Mouse (Mus musculus): ENCODE results near the gene Arhgap15. TPM values are rescaled to one million over a fixed set of nuclear protein-coding genes. Genes with fewer than 3 reads are reported as not detected.

Arhgap15 gene
- polyA plus RNA-seq, 1 experiment from 2014 or later = 1.9 TPM

DNA sequence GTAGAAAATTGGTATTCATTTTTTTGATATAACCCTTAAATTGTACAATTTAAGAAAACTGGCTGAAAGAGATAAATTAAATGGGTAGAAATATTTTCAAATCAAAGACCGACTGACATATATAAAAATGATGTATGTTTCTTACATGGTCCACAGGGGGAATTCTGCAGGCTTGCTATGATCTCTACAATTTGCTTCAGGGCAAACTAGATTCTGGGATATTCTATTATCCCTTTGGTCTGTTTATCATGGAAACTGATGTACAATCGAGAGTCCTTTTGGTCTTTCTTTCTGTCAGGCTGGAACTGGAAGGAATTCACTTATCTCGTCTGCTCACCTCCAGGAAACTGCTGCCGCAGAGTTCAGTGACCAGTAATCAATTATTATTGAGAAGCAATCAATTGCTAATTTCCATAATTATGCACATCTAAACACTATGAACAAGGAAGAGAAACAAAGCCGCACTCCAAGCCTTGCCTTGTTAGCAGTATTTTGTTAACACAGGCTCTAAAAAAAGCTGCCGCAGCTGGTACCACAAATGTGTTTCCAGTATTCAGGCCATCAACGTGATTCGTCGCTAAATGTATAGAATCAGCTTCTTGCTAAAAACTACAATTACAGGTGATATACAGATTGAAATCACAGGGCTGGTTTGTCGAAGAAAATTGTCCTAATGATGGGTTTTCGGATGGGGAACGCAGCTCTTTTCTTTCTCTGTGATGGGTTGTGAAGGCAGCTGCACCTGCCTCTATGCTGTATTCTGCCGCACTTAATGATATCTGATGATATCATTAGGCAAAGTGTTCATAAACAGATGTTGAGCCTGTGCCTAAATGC lies 229.8 kb downstream of the Arhgap15 start:
- Histone ChIP-seq H3K4me1 (ENCODE audit: control insufficient read depth, insufficient read depth, low read length) (no peaks in the 10 kb centered on the region), H3K27me3 (ENCODE audit: control insufficient read depth, insufficient read depth, low read length) (no peaks in the 10 kb centered on the region), H3K4me3 (replicated peaks; ENCODE audit: low read depth, low read length) (no peak overlapping the region), H3K4me2 (ENCODE audit: low read length) (no peak overlapping the region), H3K27ac (replicated peaks; ENCODE audit: low read depth, low read length) (no peak overlapping the region), H3K9me3 (ENCODE audit: control insufficient read depth, low read length) (no peaks in the 10 kb centered on the region), H3K36me3 (ENCODE audit: control insufficient read depth, insufficient read depth, low read length) (no peaks in the 10 kb centered on the region), H3K9ac (replicated peaks; ENCODE audit: low read length) (no peak overlapping the region)
- no peak for ATAC-seq (ENCODE audit: low FRiP score, low TSS enrichment)
- peak; percentile 49 for DNase-seq
- WGBS = 76% methylated on average over 13 of the region's 13 CpGs

DNA sequence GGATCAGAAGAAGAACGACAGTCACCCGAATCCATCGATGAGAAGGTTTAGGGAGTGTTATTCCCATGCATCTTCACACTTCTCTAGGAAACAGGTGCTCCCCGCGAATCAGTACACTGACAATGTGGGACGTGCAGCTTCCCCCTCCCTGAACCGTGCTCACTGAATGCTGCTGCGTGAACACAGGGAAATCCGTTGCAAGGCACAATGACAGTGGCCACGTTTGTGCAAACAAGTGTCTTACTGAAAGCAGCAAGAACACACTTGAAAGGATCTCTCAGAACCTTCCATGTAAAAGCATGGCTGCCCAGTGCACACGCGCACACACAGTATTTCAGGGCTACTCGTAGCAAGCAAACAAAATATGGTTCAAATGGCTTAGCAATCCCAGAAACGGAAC lies 237.4 kb downstream of the Arhgap15 start:
- no peak for DNase-seq
- no peak overlapping the region for H3K27ac ChIP-seq (replicated peaks; ENCODE audit: low read depth, low read length)
- peaks cover 5% of the 10 kb centered on the region; the same call in 1 of the 2 replicates for H3K4me1 ChIP-seq (ENCODE audit: control insufficient read depth, insufficient read depth, low read length)
- no peak overlapping the region for H3K9ac ChIP-seq (replicated peaks; ENCODE audit: low read length)
- no peak overlapping the region for H3K4me3 ChIP-seq (replicated peaks; ENCODE audit: low read depth, low read length)
- no peak overlapping the region for H3K4me2 ChIP-seq (ENCODE audit: low read length)
- no peak for ATAC-seq (ENCODE audit: low FRiP score, low TSS enrichment)
- no peaks in the 10 kb centered on the region for H3K9me3 ChIP-seq (ENCODE audit: control insufficient read depth, low read length)
- 81% methylated on average over 14 of the region's 14 CpGs for WGBS
- no peaks in the 10 kb centered on the region for H3K36me3 ChIP-seq (ENCODE audit: control insufficient read depth, insufficient read depth, low read length)
- H3K27me3 ChIP-seq (ENCODE audit: control insufficient read depth, insufficient read depth, low read length) = no peaks in the 10 kb centered on the region

DNA sequence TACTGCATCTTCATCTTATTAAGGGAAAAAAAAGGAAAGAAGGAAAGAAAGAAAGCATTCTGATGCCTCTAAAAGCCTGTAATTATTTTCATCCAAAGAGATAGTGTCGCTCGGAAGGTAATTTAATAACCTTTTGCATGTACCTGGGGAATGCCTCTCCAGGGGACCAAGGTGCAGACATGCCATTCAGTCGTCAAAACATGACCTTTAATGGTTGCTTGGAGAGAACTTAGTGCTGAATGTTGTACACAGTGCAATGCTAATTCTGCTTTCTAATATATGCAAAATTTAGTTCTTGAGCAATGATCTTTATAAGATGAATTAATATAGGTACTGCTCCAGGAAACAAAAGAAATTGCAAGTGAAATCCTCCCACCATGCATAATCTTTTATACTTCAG lies 239.3 kb downstream of the Arhgap15 start:
- H3K4me3 ChIP-seq (replicated peaks; ENCODE audit: low read depth, low read length) = no peak overlapping the region
- H3K4me2 ChIP-seq (ENCODE audit: low read length) = no peak overlapping the region
- H3K9ac ChIP-seq (replicated peaks; ENCODE audit: low read length) = no peak overlapping the region
- peaks cover 5% of the 10 kb centered on the region; the same call in 1 of the 2 replicates for H3K4me1 ChIP-seq (ENCODE audit: control insufficient read depth, insufficient read depth, low read length)
- DNase-seq (no peak), ATAC-seq (ENCODE audit: low FRiP score, low TSS enrichment) (no peak)
- H3K36me3 ChIP-seq (ENCODE audit: control insufficient read depth, insufficient read depth, low read length) = no peaks in the 10 kb centered on the region
- H3K9me3 ChIP-seq (ENCODE audit: control insufficient read depth, low read length) = no peaks in the 10 kb centered on the region
- 57% methylated on average over 3 of the region's 3 CpGs for WGBS
- H3K27ac ChIP-seq (replicated peaks; ENCODE audit: low read depth, low read length) = no peak overlapping the region
- H3K27me3 ChIP-seq (ENCODE audit: control insufficient read depth, insufficient read depth, low read length) = no peaks in the 10 kb centered on the region

DNA sequence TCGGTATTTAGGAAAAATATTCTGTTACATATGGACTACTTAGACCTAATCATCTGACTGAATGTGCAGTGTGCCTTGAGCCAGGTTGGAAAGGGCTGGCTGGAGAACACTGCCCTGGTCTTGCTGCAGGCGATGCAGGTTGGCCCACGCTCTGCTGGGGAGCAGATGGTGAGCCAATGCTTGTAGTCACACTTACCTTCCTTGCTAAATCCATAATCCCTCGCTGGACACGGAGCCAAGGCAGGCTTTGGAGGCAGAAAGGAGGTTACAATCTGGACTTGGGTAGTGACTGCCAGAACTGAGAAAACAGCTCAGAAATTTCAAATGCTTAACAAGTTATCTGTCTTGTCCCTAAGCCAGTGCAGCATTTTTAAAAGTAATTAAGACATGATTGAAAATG lies 241.2 kb downstream of the Arhgap15 start:
- Histone ChIP-seq H3K4me1 (ENCODE audit: control insufficient read depth, insufficient read depth, low read length) (peaks cover 5% of the 10 kb centered on the region; the same call in 1 of the 2 replicates), H3K4me2 (ENCODE audit: low read length) (no peak overlapping the region), H3K9me3 (ENCODE audit: control insufficient read depth, low read length) (no peaks in the 10 kb centered on the region), H3K36me3 (ENCODE audit: control insufficient read depth, insufficient read depth, low read length) (no peaks in the 10 kb centered on the region), H3K9ac (replicated peaks; ENCODE audit: low read length) (no peak overlapping the region), H3K4me3 (replicated peaks; ENCODE audit: low read depth, low read length) (no peak overlapping the region), H3K27me3 (ENCODE audit: control insufficient read depth, insufficient read depth, low read length) (no peaks in the 10 kb centered on the region), H3K27ac (replicated peaks; ENCODE audit: low read depth, low read length) (no peak overlapping the region)
- ATAC-seq (ENCODE audit: low FRiP score, low TSS enrichment) = peak; percentile 60; the same call in 1 of the 2 replicates
- WGBS = 39% methylated on average over 5 of the region's 5 CpGs
- DNase-seq = peak; percentile 54

DNA sequence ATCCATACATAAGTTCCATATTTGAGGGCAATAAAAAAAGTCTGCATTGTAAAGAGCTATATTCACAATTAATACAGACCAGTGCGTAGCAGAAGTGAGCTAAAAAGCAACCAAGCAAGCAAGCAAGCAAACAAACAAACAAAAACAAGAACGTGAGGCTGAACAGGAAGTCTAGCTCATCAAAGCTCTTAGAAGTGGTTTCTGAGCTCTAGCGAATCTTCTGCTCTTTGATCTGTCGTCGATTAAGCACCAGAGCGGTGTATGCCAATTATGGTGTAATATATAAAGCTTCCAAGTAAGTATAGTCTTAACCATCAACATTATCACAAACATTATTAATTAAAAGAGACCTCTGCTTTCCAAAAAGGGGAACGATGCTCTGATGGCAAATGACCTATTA lies 243.9 kb downstream of the Arhgap15 start:
- H3K36me3 ChIP-seq (ENCODE audit: control insufficient read depth, insufficient read depth, low read length) = no peaks in the 10 kb centered on the region
- no peak overlapping the region for H3K27ac ChIP-seq (replicated peaks; ENCODE audit: low read depth, low read length)
- H3K4me3 ChIP-seq (replicated peaks; ENCODE audit: low read depth, low read length) = no peak overlapping the region
- no peak overlapping the region for H3K9ac ChIP-seq (replicated peaks; ENCODE audit: low read length)
- H3K4me2 ChIP-seq (ENCODE audit: low read length) = no peak overlapping the region
- H3K9me3 ChIP-seq (ENCODE audit: control insufficient read depth, low read length) = no peaks in the 10 kb centered on the region
- DNase-seq = no peak
- H3K4me1 ChIP-seq (ENCODE audit: control insufficient read depth, insufficient read depth, low read length) = peaks cover 5% of the 10 kb centered on the region; the same call in 1 of the 2 replicates
- 88% methylated on average over 7 of the region's 7 CpGs for WGBS
- H3K27me3 ChIP-seq (ENCODE audit: control insufficient read depth, insufficient read depth, low read length) = no peaks in the 10 kb centered on the region
- ATAC-seq (ENCODE audit: low FRiP score, low TSS enrichment) = no peak

- Histone ChIP-seq H3K4me1 (ENCODE audit: control insufficient read depth, insufficient read depth, low read length) (no peaks in the 10 kb centered on the region), H3K4me2 (ENCODE audit: low read length) (no peak overlapping the region), H3K27ac (replicated peaks; ENCODE audit: low read depth, low read length) (no peak overlapping the region), H3K36me3 (ENCODE audit: control insufficient read depth, insufficient read depth, low read length) (no peaks in the 10 kb centered on the region), H3K9me3 (ENCODE audit: control insufficient read depth, low read length) (no peaks in the 10 kb centered on the region), H3K9ac (replicated peaks; ENCODE audit: low read length) (no peak overlapping the region), H3K4me3 (replicated peaks; ENCODE audit: low read depth, low read length) (no peak overlapping the region), H3K27me3 (ENCODE audit: control insufficient read depth, insufficient read depth, low read length) (no peaks in the 10 kb centered on the region)
- no peak for DNase-seq
- ATAC-seq (ENCODE audit: low FRiP score, low TSS enrichment) = no peak
- WGBS = 80% methylated on average over 1 of the region's 1 CpGs
These were observed 253.8 kb downstream of the Arhgap15 start for GRCm38 (mm10) chr2:44002454-44002853.

DNA sequence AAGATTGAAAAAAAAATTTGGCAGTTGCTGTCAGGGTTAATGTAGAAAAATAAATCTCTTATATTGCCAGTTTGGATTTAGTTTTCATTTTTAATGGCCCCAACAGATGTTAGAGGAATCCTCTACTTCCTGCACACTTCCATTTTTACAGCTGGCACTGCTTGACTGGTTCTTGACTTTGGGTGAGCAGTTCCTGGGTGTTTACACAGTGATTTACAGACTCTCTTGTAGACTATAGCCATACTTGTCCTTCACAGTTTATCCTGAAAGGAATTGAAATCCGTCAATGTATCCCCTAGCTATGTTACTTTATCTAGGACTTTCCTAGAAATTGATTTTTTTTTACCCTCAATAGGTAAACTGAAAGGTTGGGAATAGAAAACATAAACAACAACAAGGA lies 261.6 kb downstream of the Arhgap15 start:
- Histone ChIP-seq H3K9me3 (ENCODE audit: control insufficient read depth, low read length) (no peaks in the 10 kb centered on the region), H3K36me3 (ENCODE audit: control insufficient read depth, insufficient read depth, low read length) (no peaks in the 10 kb centered on the region), H3K27me3 (ENCODE audit: control insufficient read depth, insufficient read depth, low read length) (no peaks in the 10 kb centered on the region), H3K27ac (replicated peaks; ENCODE audit: low read depth, low read length) (no peak overlapping the region), H3K4me2 (ENCODE audit: low read length) (no peak overlapping the region), H3K9ac (replicated peaks; ENCODE audit: low read length) (no peak overlapping the region), H3K4me1 (ENCODE audit: control insufficient read depth, insufficient read depth, low read length) (no peaks in the 10 kb centered on the region), H3K4me3 (replicated peaks; ENCODE audit: low read depth, low read length) (no peak overlapping the region)
- no peak for DNase-seq
- WGBS = 85% methylated on average over 1 of the region's 1 CpGs
- no peak for ATAC-seq (ENCODE audit: low FRiP score, low TSS enrichment)

- ATAC-seq (ENCODE audit: low FRiP score, low TSS enrichment) (no peak), DNase-seq (no peak)
- WGBS = 93% methylated on average over 5 of the region's 5 CpGs
These were observed 264.8 kb downstream of the Arhgap15 start for GRCm38 (mm10) chr2:44013388-44013787.

DNA sequence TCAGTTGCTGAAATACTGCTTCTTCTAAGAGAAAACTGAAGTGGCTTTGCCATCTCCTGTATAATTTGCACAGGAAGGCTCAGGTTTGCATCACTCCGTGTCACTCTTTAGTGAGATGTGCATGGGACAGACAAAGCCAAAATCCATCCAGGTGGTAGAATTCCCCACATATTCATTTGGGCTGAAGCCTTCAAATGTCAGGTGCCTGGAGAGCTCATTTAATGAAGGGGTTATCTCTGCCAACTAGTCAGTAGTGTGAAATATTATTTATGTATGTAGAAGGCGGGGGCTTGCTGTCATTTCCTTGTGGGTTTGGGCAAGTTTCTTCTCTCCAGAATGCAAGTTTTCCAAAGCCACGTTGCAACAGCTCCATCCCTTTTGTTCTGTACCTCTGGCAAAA lies 268.1 kb downstream of the Arhgap15 start:
- no peak for ATAC-seq (ENCODE audit: low FRiP score, low TSS enrichment)
- Histone ChIP-seq H3K27me3 (ENCODE audit: control insufficient read depth, insufficient read depth, low read length) (no peaks in the 10 kb centered on the region), H3K9me3 (ENCODE audit: control insufficient read depth, low read length) (no peaks in the 10 kb centered on the region), H3K9ac (replicated peaks; ENCODE audit: low read length) (no peak overlapping the region), H3K27ac (replicated peaks; ENCODE audit: low read depth, low read length) (no peak overlapping the region), H3K4me2 (ENCODE audit: low read length) (no peak overlapping the region), H3K4me3 (replicated peaks; ENCODE audit: low read depth, low read length) (no peak overlapping the region), H3K36me3 (ENCODE audit: control insufficient read depth, insufficient read depth, low read length) (no peaks in the 10 kb centered on the region), H3K4me1 (ENCODE audit: control insufficient read depth, insufficient read depth, low read length) (0 out of 2 replicates have a peak, but pooled peaks cover 6% of the 10 kb centered on the region)
- 69% methylated on average over 3 of the region's 3 CpGs for WGBS
- peak; percentile 7 for DNase-seq

More at GRCm38 (mm10) chr2:44013388-44013787, 264.8 kb downstream of the Arhgap15 start:
- no peak overlapping the region for H3K4me2 ChIP-seq (ENCODE audit: low read length)
- H3K27me3 ChIP-seq (ENCODE audit: control insufficient read depth, insufficient read depth, low read length) = no peaks in the 10 kb centered on the region
- 0 out of 2 replicates have a peak, but pooled peaks cover 6% of the 10 kb centered on the region for H3K4me1 ChIP-seq (ENCODE audit: control insufficient read depth, insufficient read depth, low read length)
- H3K4me3 ChIP-seq (replicated peaks; ENCODE audit: low read depth, low read length) = no peak overlapping the region
- no peak overlapping the region for H3K9ac ChIP-seq (replicated peaks; ENCODE audit: low read length)
- H3K36me3 ChIP-seq (ENCODE audit: control insufficient read depth, insufficient read depth, low read length) = no peaks in the 10 kb centered on the region
- H3K27ac ChIP-seq (replicated peaks; ENCODE audit: low read depth, low read length) = no peak overlapping the region
- no peaks in the 10 kb centered on the region for H3K9me3 ChIP-seq (ENCODE audit: control insufficient read depth, low read length)

Data from midbrain, embryonic 14.5 days (tissue).